Mouse (Mus musculus) thymus, postnatal 25 days (tissue): Measurements from ENCODE around the gene Flad1.

Experiments used
- DNase-seq: peaks from one replicate; pipeline ENCODE4 v3.0.0; 2022

The Flad1 gene

GRCm38 (mm10) chr3:89394894-89395256, 16.8 kb downstream of the Flad1 start:
- DNase-seq, result peak; percentile 27

- peak; percentile 37 for DNase-seq
Measured at GRCm38 (mm10) chr3:89394006-89394893, 17.4 kb downstream of the Flad1 start, which contains the start of gene Zbtb7b. Gene Zbtb7b, minus strand, starts transcription at chr3:89394776.

GRCm38 (mm10) chr3:89393605-89394004, 18.1 kb downstream of the Flad1 start:
- DNase-seq, result peak; percentile 72

- DNase-seq, result no peak
Measured at GRCm38 (mm10) chr3:89392871-89393311, 18.8 kb downstream of the Flad1 start.

- DNase-seq, result peak; percentile 38
Measured at GRCm38 (mm10) chr3:89391663-89392511, 19.8 kb downstream of the Flad1 start.

- peak; percentile 56 for DNase-seq
Measured at GRCm38 (mm10) chr3:89390699-89391662, 20.7 kb downstream of the Flad1 start.

- peak; percentile 21 for DNase-seq
Measured at GRCm38 (mm10) chr3:89390111-89390515, 21.6 kb downstream of the Flad1 start.

GRCm38 (mm10) chr3:89388901-89389740, 22.5 kb downstream of the Flad1 start:
- peak; percentile 56 for DNase-seq

- no peak for DNase-seq
Measured at GRCm38 (mm10) chr3:89388134-89388881, 23.4 kb downstream of the Flad1 start.

- DNase-seq, result peak; percentile 23
Measured at GRCm38 (mm10) chr3:89387632-89388031, 24.0 kb downstream of the Flad1 start.

- DNase-seq, result peak; percentile 47
Measured at GRCm38 (mm10) chr3:89386438-89387420, 24.9 kb downstream of the Flad1 start.

- DNase-seq, result peak; percentile 73
Measured at GRCm38 (mm10) chr3:89385451-89385850, 26.2 kb downstream of the Flad1 start.

GRCm38 (mm10) chr3:89384331-89385076, 27.2 kb downstream of the Flad1 start:
- no peak for DNase-seq

- DNase-seq, result no peak
Measured at GRCm38 (mm10) chr3:89383651-89384255, 27.9 kb downstream of the Flad1 start.

- no peak for DNase-seq
Measured at GRCm38 (mm10) chr3:89382950-89383349, 28.7 kb downstream of the Flad1 start.

GRCm38 (mm10) chr3:89382033-89382882, 29.4 kb downstream of the Flad1 start:
- peak; percentile 36 for DNase-seq

GRCm38 (mm10) chr3:89381233-89381632, 30.4 kb downstream of the Flad1 start:
- no peak for DNase-seq
